Mouse (Mus musculus) lung, postnatal 0 days (tissue): ENCODE results near the gene Zfp53.

Experiments
- CTCF ChIP-seq: IDR thresholded peaks from 2 replicates; pipeline ENCODE4 v1.5.1; 2016; ENCODE audit warnings: antibody characterized with exemption, mild to moderate bottlenecking
- EP300 ChIP-seq: IDR thresholded peaks from 2 replicates; pipeline ENCODE4 v1.6.1; 2016; ENCODE audit warnings: antibody characterized with exemption, mild to moderate bottlenecking, control low read depth

DNA sequence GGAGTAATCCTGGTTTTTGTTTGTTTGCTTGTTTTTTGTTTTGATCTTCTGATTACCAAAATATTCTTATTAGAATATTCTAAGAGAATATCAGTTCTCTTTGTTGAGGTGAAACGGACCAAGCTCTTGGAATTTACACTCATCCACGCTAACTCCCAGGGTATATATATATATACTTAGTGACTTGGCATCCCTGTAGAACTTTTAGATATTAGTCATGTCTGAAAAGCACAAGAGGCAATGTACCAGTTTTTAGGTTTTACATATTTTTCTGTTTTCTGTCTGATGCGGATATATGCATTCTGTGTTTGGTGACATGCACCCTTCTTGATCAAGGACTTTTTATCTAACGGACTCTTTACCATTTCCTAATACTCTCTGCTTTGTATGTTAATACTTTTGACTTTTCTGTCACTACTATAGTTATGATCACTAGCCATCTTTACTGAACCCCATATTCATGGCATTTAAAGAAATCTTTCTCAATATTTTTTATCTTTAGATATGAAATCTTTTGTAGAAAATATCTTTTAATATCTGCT lies 28.4 kb downstream of the Zfp53 start:
- TF ChIP-seq CTCF, result no peak
- no peak for TF ChIP-seq EP300
